Mouse (Mus musculus): ENCODE data around the gene Col13a1. TPM values are rescaled to one million over a fixed set of nuclear protein-coding genes. Genes with fewer than 3 reads are reported as not detected.

Gene Col13a1
- 1 to 10 TPM; 4.8 to 7.2 TPM for total RNA-seq (2021)
- long read RNA-seq, experiment 1, partial matches to known transcripts: 0 of 6 reads
- long read RNA-seq, experiment 1, other reads (novel, unspliced or antisense): 6 of 6 reads
- long read RNA-seq, experiment 2, partial matches to known transcripts: 2 of 10 reads
- long read RNA-seq, experiment 2, other reads (novel, unspliced or antisense): 8 of 10 reads

- DNase-seq (ENCODE audit: low spot score in 2 of 2): peak in 1 of 2 experiments; percentile 45
Measured at GRCm38 (mm10) chr10:61978866-61979340, at the start of gene Col13a1. Gene Col13a1, minus strand, starts transcription at chr10:61979108.

- no peak for DNase-seq (ENCODE audit: low spot score in 2 of 2)
Measured at GRCm38 (mm10) chr10:62027699-62028098, 48.8 kb upstream of the Col13a1 start.

- DNase-seq (ENCODE audit: low spot score in 2 of 2): peak; percentile 23 to 46
Measured at GRCm38 (mm10) chr10:62023821-62024551, 45.1 kb upstream of the Col13a1 start.

- no peak for DNase-seq (ENCODE audit: low spot score in 2 of 2)
Measured at GRCm38 (mm10) chr10:62020068-62020620, 41.2 kb upstream of the Col13a1 start.

- DNase-seq (ENCODE audit: low spot score in 2 of 2): no peak
Measured at GRCm38 (mm10) chr10:62019386-62020067, 40.6 kb upstream of the Col13a1 start.

- peak in 1 of 2 experiments; percentile 49 for DNase-seq (ENCODE audit: low spot score in 2 of 2)
Measured at GRCm38 (mm10) chr10:62016947-62017346, 38.0 kb upstream of the Col13a1 start.

- DNase-seq (ENCODE audit: low spot score in 2 of 2): no peak
Measured at GRCm38 (mm10) chr10:62013190-62013589, 34.3 kb upstream of the Col13a1 start.

- DNase-seq (ENCODE audit: low spot score in 2 of 2): no peak
Measured at GRCm38 (mm10) chr10:62012371-62012770, 33.5 kb upstream of the Col13a1 start.

GRCm38 (mm10) chr10:62009981-62010500, 31.1 kb upstream of the Col13a1 start:
- no peak for DNase-seq (ENCODE audit: low spot score in 2 of 2)

GRCm38 (mm10) chr10:62007958-62008357, 29.1 kb upstream of the Col13a1 start:
- DNase-seq (ENCODE audit: low spot score in 2 of 2): no peak

- DNase-seq (ENCODE audit: low spot score in 2 of 2): no peak
Measured at GRCm38 (mm10) chr10:62006371-62006770, 27.5 kb upstream of the Col13a1 start.

- no peak for DNase-seq (ENCODE audit: low spot score in 2 of 2)
Measured at GRCm38 (mm10) chr10:62000216-62000615, 21.3 kb upstream of the Col13a1 start.

GRCm38 (mm10) chr10:61999766-62000165, 20.9 kb upstream of the Col13a1 start:
- DNase-seq (ENCODE audit: low spot score in 2 of 2): no peak

- DNase-seq (ENCODE audit: low spot score in 2 of 2): no peak
Measured at GRCm38 (mm10) chr10:61991481-61992424, 12.8 kb upstream of the Col13a1 start.

GRCm38 (mm10) chr10:61980424-61980823, 1.5 kb upstream of the Col13a1 start:
- DNase-seq (ENCODE audit: low spot score in 2 of 2): peak; percentile 90 to 93

GRCm38 (mm10) chr10:61978112-61978865, 619 bp downstream of the Col13a1 start:
- DNase-seq (ENCODE audit: low spot score in 2 of 2): peak in 1 of 2 experiments; percentile 55

GRCm38 (mm10) chr10:61977392-61978096, 1.4 kb downstream of the Col13a1 start:
- no peak for DNase-seq (ENCODE audit: low spot score in 2 of 2)

GRCm38 (mm10) chr10:61976987-61977386, 1.9 kb downstream of the Col13a1 start:
- no peak for DNase-seq (ENCODE audit: low spot score in 2 of 2)

- no peak for DNase-seq (ENCODE audit: low spot score in 2 of 2)
Measured at GRCm38 (mm10) chr10:61974581-61974980, 4.3 kb downstream of the Col13a1 start.
